Mouse (Mus musculus) left cerebral cortex, adult 11 months (tissue): ENCODE measurements at regions not wholly inside any gene's neighbourhood (a gene's known extent, or its start where the extent isn't known, plus 50 kb on each side); places are given as distances from the start of the nearest gene placed in this dataset.
"Not testable (repeated sequence)": the region's sequence is repeated elsewhere in the genome, so short reads cannot be mapped to it uniquely, and the experiment has no call there.

Source experiments
- DNase-seq: peaks from one replicate; pipeline ENCODE4 v3.0.0; 2022; ENCODE audit warnings: low spot score

GRCm38 (mm10) chr10:86636953-86637376 is 68.3 kb downstream of the Hsp90b1 start:
- DNase-seq = peak; percentile 66

GRCm38 (mm10) chr10:86636515-86636914 is 68.8 kb downstream of the Hsp90b1 start:
- not testable (repeated sequence) for DNase-seq

GRCm38 (mm10) chr10:86626734-86627133 is 78.6 kb downstream of the Hsp90b1 start:
- not testable (repeated sequence) for DNase-seq

GRCm38 (mm10) chr10:86617958-86618664 is 87.2 kb downstream of the Hsp90b1 start:
- not testable (repeated sequence) for DNase-seq

GRCm38 (mm10) chr10:86612341-86612740 is 93.0 kb downstream of the Hsp90b1 start:
- not testable (repeated sequence) for DNase-seq

- DNase-seq = not testable (repeated sequence)
Observed at GRCm38 (mm10) chr10:86610027-86610426, 95.3 kb downstream of the Hsp90b1 start.

GRCm38 (mm10) chr10:86600843-86601242 is 102.1 kb upstream of the Syn3 start:
- not testable (repeated sequence) for DNase-seq

GRCm38 (mm10) chr10:86599991-86600390 is 101.3 kb upstream of the Syn3 start:
- DNase-seq = not testable (repeated sequence)

GRCm38 (mm10) chr10:86590211-86590610 is 91.5 kb upstream of the Syn3 start:
- DNase-seq = not testable (repeated sequence)

- not testable (repeated sequence) for DNase-seq
Observed at GRCm38 (mm10) chr10:86566875-86567274, 68.2 kb upstream of the Syn3 start.

GRCm38 (mm10) chr10:86555843-86556242 is 57.1 kb upstream of the Syn3 start:
- DNase-seq = no peak
